Mouse (Mus musculus) intestine, postnatal 0 days (tissue): ENCODE results near the gene Pdzd2. TPM values are rescaled to one million over a fixed set of nuclear protein-coding genes. Genes with fewer than 3 reads are reported as not detected.

Experiments used
- ATAC-seq: fragments of 200-750 bp; cut with Nextera tagmentation; 2 replicates; pipeline ENCODE4 v1.8.0; 2017; ENCODE audit warnings: mild to moderate bottlenecking, moderate TSS enrichment, moderate library complexity
- H3K27ac ChIP-seq: fragments of 300-500 bp; sonication (generic); 2 replicates; pipeline ENCODE4 v1.5.1; 2014; ENCODE audit warnings: mild to moderate bottlenecking, low read depth, low read length, moderate library complexity
- H3K27me3 ChIP-seq: fragments of 300-500 bp; sonication (generic); replicated peaks from 2 replicates; pipeline ENCODE4 v1.6.1; 2014; ENCODE audit warnings: low read length, mixed read lengths; ENCODE audit not compliant: control insufficient read depth, insufficient read depth
- H3K36me3 ChIP-seq: fragments of 300-500 bp; sonication (generic); 2 replicates; pipeline ENCODE4 v1.6.1; 2014; ENCODE audit warnings: mild to moderate bottlenecking, moderate library complexity; ENCODE audit not compliant: control insufficient read depth, insufficient read depth
- H3K4me1 ChIP-seq: fragments of 300-500 bp; sonication (generic); replicated peaks from 2 replicates; pipeline ENCODE4 v1.6.1; 2014; ENCODE audit warnings: antibody characterized with exemption, low read length, mixed read lengths; ENCODE audit not compliant: control insufficient read depth, insufficient read depth
- H3K4me2 ChIP-seq: fragments of 300-500 bp; sonication (generic); replicated peaks from 2 replicates; pipeline ENCODE4 v1.6.1; 2014; ENCODE audit warnings: low read depth, mild to moderate bottlenecking, moderate library complexity
- H3K4me3 ChIP-seq: fragments of 300-500 bp; sonication (generic); 2 replicates; pipeline ENCODE4 v1.5.1; 2014; ENCODE audit warnings: low read depth, low read length
- H3K9ac ChIP-seq: fragments of 300-500 bp; sonication (generic); 2 replicates; pipeline ENCODE4 v1.6.1; 2014; ENCODE audit warnings: mild to moderate bottlenecking, low read depth, low read length
- H3K9me3 ChIP-seq: fragments of 300-500 bp; sonication (generic); 2 replicates; pipeline ENCODE4 v1.6.1; 2016; ENCODE audit warnings: mixed run types; ENCODE audit not compliant: control insufficient read depth
- CTCF ChIP-seq: sonication (generic); IDR thresholded peaks from 2 replicates; pipeline ENCODE4 v1.5.1; 2016; ENCODE audit warnings: low read depth, mild to moderate bottlenecking, control low read depth, antibody characterized with exemption, moderate library complexity
- whole genome bisulfite sequencing: fragments of 180-500 bp; shearing (Covaris S2); extraction: QIAGEN DNeasy Blood & Tissue Kit; methylation state at CpG from one replicate; pipeline ENCODE4 v1.1.7; 2014; 5-methylcytosine and 5-hydroxymethylcytosine counted together
- polyA plus RNA-seq: library from polyadenylated mRNA; unstranded; fragments of >200 nt; fragmentation: Nextera tagmentation; extraction: Ambion mirVana; gene quantifications from 2 replicates; pipeline ENCODE4 v1.2.1, GENCODE M21; 2015

The Pdzd2 gene
- polyA plus RNA-seq, 1 experiment from 2014 or later: 10.1 TPM

GRCm38 (mm10) chr15:12481261-12481660 is 258.5 kb downstream of the Pdzd2 start:
- Histone ChIP-seq H3K9ac (no peak overlapping the region), H3K27ac (no peak overlapping the region), H3K4me2 (no peak overlapping the region), H3K4me3 (no peak overlapping the region), H3K36me3 (no peaks in the 10 kb centered on the region), H3K9me3 (no peaks in the 10 kb centered on the region), H3K27me3 (no peaks in the 10 kb centered on the region), H3K4me1 (no peaks in the 10 kb centered on the region)
- 69% methylated on average over 5 of the region's 5 CpGs for WGBS
- TF ChIP-seq CTCF: no peak
- no peak for ATAC-seq

GRCm38 (mm10) chr15:12480369-12480768 is 259.4 kb downstream of the Pdzd2 start:
- WGBS: 53% methylated on average over 3 of the region's 3 CpGs
- Histone ChIP-seq H3K4me1 (no peaks in the 10 kb centered on the region), H3K36me3 (no peaks in the 10 kb centered on the region), H3K9me3 (no peaks in the 10 kb centered on the region), H3K9ac (no peak overlapping the region), H3K4me2 (no peak overlapping the region), H3K27ac (no peak overlapping the region), H3K27me3 (no peaks in the 10 kb centered on the region), H3K4me3 (no peak overlapping the region)
- TF ChIP-seq CTCF: no peak
- ATAC-seq: no peak

- Histone ChIP-seq H3K27me3 (no peaks in the 10 kb centered on the region), H3K9ac (no peak overlapping the region), H3K4me3 (no peak overlapping the region), H3K27ac (no peak overlapping the region), H3K9me3 (no peaks in the 10 kb centered on the region), H3K4me2 (no peak overlapping the region), H3K4me1 (no peaks in the 10 kb centered on the region), H3K36me3 (no peaks in the 10 kb centered on the region)
- WGBS: 51% methylated on average over 5 of the region's 5 CpGs
- TF ChIP-seq CTCF: no peak
- ATAC-seq: peak; percentile 75
Measured at GRCm38 (mm10) chr15:12479326-12479725, 260.4 kb downstream of the Pdzd2 start.

GRCm38 (mm10) chr15:12473596-12473995 is 266.1 kb downstream of the Pdzd2 start:
- no peak overlapping the region for H3K9ac ChIP-seq
- H3K27ac ChIP-seq: no peak overlapping the region
- H3K4me2 ChIP-seq: no peak overlapping the region
- no peak for ATAC-seq
- TF ChIP-seq CTCF: no peak
- WGBS: 85% methylated on average over 7 of the region's 7 CpGs
- H3K27me3 ChIP-seq: no peaks in the 10 kb centered on the region
- no peaks in the 10 kb centered on the region for H3K9me3 ChIP-seq
- no peak overlapping the region for H3K4me3 ChIP-seq
- H3K36me3 ChIP-seq: no peaks in the 10 kb centered on the region
- no peaks in the 10 kb centered on the region for H3K4me1 ChIP-seq

GRCm38 (mm10) chr15:12472646-12473045 is 267.1 kb downstream of the Pdzd2 start:
- WGBS: 92% methylated on average over 4 of the region's 4 CpGs

GRCm38 (mm10) chr15:12470900-12471838 is 268.6 kb downstream of the Pdzd2 start:
- ATAC-seq: no peak
- 71% methylated on average over 15 of the region's 15 CpGs for WGBS
- TF ChIP-seq CTCF: no peak
- Histone ChIP-seq H3K36me3 (no peaks in the 10 kb centered on the region), H3K4me3 (no peak overlapping the region), H3K4me1 (no peaks in the 10 kb centered on the region), H3K9me3 (no peaks in the 10 kb centered on the region), H3K27me3 (no peaks in the 10 kb centered on the region), H3K27ac (no peak overlapping the region), H3K4me2 (no peak overlapping the region), H3K9ac (no peak overlapping the region)

More at GRCm38 (mm10) chr15:12472646-12473045, 267.1 kb downstream of the Pdzd2 start:
- no peaks in the 10 kb centered on the region for H3K4me1 ChIP-seq
- H3K4me3 ChIP-seq: no peak overlapping the region
- H3K4me2 ChIP-seq: no peak overlapping the region
- H3K36me3 ChIP-seq: no peaks in the 10 kb centered on the region
- no peaks in the 10 kb centered on the region for H3K9me3 ChIP-seq
- ATAC-seq: no peak
- H3K27me3 ChIP-seq: no peaks in the 10 kb centered on the region
- H3K27ac ChIP-seq: no peak overlapping the region
- no peak for TF ChIP-seq CTCF
- H3K9ac ChIP-seq: no peak overlapping the region
